Mouse (Mus musculus): ENCODE results near the gene Gm49384.

Gene Gm49384

DNA sequence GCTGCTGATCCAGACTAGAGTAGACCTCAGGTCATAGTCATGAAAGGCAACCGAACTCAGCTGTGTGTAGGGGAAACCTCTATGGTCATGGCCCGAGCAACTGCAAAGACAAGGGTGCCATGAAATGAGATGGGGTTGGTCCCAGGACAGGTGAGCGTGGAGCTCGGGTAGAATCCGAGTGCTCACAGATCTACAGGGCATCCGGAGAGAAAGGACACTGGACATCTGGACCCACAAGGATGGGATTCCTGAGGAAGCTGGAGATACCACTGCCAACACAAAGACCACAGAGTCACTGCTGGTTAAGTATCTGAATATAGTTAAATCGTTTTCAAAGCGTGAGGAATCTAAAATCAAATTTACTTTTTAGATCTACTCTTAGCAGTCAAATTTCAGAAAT lies 3.3 kb upstream of the Gm49384 start:
- no peak for DNase-seq (ENCODE audit: low spot score)

DNA sequence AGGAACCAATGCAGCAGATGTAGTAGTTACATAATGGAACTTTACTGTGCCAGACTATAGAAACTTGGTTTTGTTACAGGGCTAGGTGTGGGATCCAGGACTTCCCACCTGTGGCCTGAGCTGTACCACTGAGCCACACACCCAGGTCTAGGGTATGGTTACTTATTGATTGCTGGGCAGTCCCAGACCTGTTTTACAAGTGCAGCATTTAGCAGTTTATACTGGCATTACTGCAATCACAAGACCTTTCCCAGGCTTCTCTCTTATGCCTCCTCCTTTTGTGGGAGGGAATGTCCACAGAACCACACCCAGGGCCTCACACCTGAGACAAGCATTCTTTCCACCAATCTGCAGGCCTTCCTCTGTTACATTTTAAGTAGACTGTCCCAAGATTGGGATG lies 5.1 kb downstream of the Gm49384 start:
- no peak for DNase-seq (ENCODE audit: low spot score)

DNA sequence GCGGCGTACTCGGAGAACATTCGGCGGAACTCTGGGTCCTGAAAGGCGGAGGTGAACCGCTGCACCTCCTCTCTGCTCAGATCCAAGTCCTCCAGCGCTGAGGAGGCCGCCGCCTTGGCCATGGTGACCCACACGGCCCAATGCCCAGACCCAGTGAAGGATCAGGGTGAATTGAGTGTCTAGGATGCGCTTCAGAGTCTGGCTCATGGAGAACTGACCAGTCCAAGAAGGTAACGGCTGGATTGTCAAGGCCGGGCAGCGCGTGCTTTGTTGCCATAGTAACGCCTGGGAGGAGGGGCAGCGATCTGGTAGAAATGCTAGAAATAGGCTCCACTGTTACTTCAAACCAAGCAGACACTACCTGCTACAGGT lies 5.9 kb downstream of the Gm49384 start, which contains the start of gene Dnaaf2:
Dnaaf2 (minus strand) TSS at position 266 of the 372 bp plus-strand sequence.
- peak; percentile 93 for DNase-seq (ENCODE audit: low spot score)

DNA sequence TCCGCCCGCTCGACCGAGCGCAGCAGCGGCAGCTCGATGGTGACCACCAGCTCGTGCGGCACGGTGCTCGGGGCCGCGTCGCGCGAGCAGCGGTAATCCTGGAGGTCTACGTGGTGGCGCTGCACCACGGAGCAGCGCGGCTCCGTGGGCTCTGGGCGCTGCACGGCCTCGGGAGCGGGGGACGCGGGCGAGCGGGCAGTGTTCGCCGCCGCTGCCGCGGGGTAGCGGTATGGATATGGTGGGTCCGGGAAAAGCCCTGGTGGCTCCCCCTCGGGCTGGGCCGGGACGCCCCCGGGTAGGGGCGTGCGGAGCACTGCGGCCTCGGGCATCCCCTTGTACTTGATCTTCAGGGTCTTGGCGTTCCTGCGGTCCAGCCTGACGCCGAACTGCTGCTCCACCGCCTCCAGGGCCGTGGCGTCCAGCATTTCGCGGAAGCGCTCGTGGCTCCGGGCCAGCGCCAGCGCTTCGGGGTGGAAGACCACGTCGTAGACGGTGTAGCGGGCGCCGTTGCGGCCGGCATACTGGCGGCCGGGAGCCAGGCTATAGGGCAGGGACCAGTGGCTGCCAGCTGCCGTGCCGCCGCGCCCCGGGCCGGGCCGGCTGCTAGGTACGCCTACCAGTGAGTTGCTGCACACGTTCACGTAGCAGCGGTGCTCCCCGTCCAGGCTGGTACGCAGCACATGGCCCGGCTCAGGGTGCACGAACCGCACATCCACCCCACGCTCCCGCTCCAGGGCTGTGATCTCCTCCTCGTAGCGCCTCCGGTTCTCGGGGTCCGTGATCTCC lies 6.5 kb downstream of the Gm49384 start:
- DNase-seq (ENCODE audit: low spot score), result peak; percentile 57

DNA sequence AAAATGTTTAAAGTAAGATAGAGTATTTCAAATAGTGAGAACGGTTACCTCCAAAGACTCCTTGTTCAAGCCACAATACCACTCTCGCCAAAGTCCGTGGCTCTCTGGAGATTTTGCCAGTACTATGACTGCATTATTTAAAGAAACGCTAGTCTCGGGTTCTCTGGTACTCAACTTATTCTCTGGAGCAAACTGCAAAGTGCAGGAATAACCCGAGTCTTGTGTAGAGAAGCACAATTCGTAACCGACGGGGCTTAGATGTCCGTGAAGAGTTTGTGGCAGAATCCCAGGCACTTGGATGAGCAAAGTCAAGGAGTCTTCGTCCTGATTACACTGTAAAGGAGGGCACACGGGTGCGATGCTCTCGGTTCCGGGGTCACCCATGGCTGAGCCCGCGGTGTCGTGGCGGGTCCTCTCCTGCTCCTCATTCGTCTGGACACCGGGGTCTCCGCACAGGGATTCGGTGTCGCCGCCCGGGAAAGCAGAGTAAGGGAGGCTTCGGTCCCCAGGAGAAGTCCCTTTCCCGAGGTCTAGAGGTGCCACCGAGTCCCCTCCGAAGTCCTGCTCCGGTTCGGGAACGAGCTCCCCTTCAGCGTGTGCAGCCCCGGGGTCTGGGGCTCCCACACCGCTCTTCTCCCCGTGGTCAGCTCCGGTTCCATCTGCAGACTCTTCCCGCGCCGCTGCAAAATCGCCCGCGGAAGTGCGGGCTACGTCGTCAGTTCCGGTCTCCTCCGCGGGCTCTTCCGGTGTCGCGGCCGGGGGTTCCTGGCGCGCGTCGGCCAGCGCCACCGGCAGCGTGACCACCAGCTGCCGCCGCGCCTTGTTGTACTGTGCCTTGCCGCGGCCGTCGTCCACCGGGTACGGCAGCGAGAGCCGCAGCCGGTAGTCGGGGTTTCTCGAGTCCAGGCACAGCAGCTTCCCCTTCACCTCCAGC lies 7.4 kb downstream of the Gm49384 start, which contains the start of gene Gm49383:
Gm49383 (minus strand) TSS at position 661 of the 934 bp plus-strand sequence.
- DNase-seq (ENCODE audit: low spot score), result peak; percentile 84

DNA sequence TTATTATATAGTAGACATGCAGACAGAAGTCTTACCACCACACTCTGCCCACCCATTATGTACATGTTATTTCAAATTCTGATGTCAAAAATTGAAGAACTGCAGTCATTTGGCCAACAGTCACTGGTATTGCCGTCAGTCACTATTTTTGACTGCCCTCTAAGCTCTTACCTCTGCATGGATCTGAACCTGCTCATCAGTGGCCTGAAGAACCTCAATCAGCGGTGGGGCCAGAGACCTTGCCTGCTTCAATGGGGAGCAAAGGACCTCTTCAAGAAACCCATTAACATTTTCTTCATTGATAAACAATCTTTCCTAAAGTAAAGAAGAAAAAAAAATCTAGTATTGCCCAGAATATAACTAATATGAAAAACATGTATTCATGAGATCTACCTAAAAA lies 11.4 kb downstream of the Gm49384 start:
- no peak for DNase-seq (ENCODE audit: low spot score)

DNA sequence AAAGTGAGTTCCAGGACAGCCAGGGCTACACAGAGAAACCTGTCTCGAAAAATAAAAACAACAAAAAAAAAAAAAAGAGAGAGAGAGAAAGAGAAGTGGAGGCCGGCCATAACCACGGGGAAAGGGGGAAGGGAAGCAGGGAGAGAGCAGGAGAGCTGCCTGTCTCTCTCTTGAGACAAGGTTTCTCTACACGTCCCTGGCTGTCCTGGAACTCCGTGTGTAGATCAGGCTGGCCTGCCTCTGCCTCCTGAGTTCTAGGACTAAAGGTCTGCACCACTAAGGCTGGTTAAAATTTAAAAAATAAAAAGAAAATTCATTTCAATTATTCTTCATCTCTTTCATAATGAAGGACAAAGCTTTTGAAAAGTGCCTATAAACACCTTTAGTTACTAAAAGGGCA lies 12.7 kb downstream of the Gm49384 start:
- DNase-seq (ENCODE audit: low spot score), result no peak

DNA sequence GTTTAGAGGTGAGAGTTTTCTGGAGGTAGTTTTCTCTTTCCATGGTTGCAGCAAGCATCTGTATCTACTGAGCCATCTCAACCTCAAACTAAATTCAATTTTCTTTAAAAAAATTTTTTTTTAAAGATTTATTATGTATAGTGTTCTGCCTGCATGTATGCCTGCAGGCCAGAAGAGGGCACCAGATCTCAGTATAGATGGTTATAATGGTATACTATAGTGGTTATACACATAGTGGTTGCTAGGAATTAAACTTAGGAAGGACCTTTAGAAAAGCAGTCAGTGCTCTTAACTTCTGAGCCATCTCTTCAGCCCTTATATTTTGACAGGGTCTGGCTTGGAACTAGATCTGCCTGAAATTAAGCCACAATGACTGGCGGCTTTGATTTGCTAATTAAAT lies 13.5 kb downstream of the Gm49384 start:
- no peak for DNase-seq (ENCODE audit: low spot score)

DNA sequence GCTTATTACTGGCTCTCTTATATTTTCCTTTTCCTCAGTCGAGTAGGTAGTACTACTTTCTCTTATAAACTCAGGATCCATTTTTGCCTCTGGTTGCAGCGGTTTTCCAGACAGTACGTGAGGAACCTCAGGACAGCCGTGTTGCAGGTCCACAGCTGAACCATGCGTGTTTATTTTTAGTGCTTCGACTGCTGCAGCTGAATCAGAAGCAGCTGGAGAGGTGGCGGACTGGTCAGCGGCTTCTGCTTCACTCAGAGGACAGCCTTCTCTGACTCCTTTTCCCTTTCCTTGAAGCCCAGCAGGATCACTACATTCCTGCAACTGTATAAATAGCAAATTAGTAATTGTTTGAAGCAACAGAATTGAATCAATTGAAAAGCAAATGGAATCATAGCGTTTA lies 14.0 kb downstream of the Gm49384 start:
- DNase-seq (ENCODE audit: low spot score), result no peak

DNA sequence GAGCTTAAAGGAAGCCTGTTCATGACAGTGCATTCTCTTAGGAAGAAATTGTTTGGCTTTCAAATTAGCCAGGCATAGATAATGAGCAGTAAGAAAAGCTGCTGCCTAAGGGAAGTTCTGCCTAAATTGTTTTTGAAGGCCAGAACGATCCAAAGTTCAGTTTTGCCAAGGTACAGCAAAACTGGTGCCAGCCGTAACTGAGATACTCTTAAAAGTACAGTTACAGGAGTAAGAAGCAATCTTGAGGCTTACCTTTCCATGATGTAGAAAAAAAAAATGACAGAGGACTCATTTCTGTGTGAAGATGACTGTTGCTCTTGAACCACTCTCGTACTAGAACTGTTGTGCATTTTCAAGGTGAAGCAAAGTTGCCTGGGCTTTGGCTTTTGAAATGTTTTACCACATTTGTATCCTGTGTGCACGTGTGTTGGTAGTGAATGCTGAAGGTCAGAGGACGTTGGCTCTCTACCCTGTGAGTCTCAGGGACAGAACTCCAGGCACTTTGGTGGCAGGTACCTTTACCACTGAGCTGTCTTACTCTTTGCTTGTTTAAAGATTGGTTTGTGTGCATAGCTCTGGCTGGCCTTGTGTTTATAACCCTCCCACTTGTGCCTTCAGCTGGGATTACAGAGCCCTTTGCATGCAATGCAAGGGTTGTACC lies 17.1 kb downstream of the Gm49384 start:
- no peak for DNase-seq (ENCODE audit: low spot score)

DNA sequence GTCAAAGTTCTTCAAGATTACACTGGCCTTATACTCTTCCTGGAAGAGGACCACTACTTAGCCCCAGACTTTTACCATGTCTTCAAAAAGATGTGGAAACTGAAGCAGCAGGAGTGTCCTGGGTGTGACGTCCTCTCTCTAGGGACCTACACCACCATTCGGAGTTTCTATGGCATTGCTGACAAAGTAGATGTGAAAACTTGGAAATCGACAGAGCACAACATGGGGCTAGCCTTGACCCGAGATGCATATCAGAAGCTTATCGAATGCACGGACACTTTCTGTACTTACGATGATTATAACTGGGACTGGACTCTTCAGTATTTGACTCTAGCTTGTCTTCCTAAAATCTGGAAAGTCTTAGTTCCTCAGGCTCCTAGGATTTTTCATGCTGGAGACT lies 18.7 kb downstream of the Gm49384 start:
- DNase-seq (ENCODE audit: low spot score), result peak; percentile 3

DNA sequence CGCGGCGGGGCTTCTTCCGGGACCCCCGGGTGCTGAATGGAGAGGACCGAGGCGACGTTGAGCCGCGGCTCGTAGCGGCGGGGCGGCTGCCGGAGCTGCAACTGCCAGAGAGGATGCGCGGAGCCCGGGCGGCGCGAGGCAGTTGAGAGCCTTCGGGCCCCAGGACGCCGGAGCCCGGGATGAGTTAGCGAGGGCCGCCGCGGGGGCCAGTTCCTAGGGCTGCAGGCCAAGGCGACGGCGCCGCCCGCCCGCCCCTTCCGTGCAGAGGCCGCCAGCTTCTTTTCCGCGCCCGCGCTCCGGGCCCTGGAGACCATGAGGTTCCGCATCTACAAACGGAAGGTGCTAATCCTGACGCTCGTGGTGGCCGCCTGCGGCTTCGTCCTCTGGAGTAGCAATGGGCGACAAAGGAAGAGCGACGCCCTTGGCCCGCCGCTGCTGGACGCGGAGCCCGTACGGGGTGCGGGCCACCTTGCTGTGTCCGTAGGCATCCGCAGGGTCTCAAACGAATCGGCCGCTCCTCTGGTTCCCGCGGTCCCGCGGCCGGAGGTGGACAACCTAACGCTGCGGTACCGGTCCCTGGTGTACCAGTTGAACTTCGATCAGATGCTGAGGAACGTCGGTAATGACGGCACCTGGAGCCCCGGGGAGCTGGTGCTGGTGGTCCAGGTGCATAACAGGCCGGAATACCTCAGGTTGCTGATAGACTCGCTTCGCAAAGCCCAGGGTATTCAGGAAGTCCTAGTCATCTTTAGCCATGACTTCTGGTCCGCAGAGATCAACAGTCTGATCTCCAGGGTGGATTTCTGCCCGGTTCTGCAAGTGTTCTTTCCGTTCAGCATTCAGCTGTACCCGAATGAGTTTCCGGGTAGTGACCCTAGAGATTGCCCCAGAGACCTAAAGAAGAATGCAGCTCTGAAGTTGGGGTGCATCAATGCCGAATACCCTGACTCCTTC lies 19.4 kb downstream of the Gm49384 start:
- peak; percentile 47 for DNase-seq (ENCODE audit: low spot score)

DNA sequence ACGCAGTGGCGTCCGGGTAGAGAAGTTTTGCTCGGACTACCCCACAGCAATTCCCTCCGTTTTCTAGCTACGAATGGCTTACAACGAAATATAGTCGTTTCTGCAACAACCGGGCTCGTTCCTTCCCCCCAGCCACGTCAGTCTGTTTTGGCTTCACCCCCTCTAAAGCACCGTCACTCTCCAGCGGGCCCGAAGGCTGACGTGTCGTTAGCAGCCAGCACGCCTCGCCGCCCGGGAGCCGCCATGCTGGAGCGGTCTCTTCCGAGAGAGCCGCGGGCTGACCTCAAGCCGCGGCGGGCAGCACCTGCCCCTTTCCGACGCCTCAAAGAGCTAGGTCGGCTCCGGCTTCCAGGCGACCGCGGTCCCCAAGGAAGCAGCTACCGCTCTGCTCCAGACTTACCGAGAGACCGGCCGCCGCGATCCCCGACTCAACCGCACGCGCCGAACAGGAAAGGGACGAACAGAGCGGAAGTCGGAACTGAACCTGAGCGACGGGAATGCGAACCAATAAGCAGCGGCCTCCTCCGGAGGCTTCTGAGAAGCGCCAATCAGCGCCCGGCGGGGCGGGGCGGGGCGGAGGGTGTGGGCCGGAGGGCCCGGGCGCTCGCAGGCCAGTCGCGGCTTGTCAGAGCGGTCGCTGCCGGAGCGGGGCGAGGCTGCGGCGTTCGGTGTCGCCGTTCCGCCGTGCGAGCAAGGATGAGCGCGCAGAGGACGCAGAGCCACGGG lies 20.3 kb downstream of the Gm49384 start, which contains the start of the genes Rpl36al and Mgat2:
Rpl36al (minus strand) TSS at position 501 of the 726 bp plus-strand sequence.
Mgat2 (plus strand) TSS at position 575 of the 726 bp plus-strand sequence.
- peak; percentile 96 for DNase-seq (ENCODE audit: low spot score)

DNA sequence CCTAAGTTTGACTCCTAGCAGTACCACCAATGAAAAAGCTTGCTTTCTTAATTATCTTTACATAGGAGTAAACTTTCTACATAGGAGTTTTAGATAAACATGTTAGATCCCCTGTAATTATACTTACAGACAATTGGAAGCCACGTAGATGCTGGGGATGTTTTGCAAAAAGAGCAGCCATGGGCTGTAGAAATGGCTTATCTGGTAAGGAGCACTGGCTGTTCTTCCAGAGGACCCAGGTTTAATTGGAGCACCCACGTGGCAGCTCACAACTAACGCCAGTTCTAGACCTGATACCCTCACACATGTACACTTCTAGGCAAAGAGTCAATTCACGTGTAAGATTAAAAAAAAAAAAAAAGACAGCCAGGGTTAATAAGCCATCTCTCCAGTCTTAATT lies 22.3 kb downstream of the Gm49384 start:
- peak; percentile 1 for DNase-seq (ENCODE audit: low spot score)

DNA sequence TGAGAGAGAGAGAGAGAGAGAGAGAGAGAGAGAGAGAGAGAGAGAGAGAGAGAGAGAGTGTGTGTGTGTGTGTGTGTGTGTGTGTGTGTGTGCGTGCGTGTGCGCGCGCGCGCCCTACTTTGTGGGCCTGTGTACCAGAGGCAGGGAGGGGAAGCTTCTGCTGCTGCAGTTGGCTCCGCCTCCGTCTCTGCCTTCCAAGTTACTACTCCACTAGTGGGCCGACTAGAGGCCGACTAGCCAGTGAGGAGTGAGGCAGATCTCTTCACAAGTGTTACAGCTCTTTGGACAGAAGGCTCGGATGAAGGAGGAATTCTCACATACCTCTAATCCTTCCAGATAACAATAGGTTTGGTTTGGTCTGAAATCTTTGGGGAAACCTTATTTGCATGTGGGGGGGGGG lies 24.7 kb downstream of the Gm49384 start:
- DNase-seq (ENCODE audit: low spot score), result peak; percentile 3

DNA sequence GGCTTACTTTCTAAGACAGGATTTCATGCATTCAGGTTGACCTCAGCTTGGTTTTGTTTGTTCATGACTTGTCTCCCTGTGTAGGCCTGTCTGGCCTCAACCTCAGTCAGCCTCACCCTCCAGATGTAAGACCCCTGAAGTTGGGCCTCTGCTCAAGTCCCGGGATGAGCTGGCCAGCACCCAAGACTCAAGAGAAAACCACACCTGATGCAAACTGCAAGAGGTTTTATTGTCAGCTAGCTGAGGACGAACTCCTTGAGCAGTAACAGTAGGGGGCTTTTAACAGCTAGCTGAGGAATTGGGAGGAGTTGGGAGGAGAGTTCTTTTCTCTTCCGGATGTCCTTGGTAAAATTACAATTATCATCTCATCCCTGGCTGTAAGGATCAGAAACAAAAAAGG lies 26.5 kb downstream of the Gm49384 start:
- peak; percentile 2 for DNase-seq (ENCODE audit: low spot score)

DNA sequence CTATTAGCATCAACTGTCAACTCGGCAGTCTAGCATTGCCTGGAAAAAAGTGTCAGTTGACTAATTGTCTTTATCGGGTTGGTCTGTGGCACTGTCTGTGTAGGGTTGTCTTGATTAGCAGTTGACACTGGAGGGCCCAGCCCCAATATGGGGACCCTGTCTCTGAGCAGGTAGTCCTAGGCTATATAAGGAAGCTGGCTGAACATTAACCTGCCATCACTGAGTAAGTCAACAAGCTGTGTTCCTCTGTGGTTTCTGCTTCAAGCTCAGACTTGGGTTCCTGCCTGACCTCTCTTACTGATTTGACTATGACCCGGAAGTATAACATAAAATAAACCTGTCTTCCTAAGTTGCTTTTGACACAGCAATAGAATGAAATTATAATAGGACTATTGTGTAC lies 28.1 kb downstream of the Gm49384 start:
- DNase-seq (ENCODE audit: low spot score), result no peak

DNA sequence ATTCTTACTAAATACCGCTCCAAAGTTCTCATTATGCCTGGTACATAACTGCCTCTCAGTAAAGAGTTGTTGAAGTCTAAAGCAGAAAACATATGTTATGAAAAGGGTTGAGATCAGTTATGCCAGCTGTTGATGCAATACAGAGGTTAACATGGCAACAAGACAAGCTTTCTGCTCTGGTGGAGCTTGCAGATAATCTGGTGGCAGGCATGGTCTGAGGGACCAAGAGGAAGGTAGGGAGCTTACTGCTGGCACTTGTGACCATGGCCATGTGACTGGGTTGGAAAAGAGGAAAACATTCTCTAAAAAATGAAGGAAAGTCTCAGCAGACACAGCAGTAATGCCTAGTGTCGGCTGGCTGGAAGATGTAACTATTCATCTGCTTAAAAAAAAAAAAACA lies 32.8 kb downstream of the Gm49384 start:
- no peak for DNase-seq (ENCODE audit: low spot score)

DNA sequence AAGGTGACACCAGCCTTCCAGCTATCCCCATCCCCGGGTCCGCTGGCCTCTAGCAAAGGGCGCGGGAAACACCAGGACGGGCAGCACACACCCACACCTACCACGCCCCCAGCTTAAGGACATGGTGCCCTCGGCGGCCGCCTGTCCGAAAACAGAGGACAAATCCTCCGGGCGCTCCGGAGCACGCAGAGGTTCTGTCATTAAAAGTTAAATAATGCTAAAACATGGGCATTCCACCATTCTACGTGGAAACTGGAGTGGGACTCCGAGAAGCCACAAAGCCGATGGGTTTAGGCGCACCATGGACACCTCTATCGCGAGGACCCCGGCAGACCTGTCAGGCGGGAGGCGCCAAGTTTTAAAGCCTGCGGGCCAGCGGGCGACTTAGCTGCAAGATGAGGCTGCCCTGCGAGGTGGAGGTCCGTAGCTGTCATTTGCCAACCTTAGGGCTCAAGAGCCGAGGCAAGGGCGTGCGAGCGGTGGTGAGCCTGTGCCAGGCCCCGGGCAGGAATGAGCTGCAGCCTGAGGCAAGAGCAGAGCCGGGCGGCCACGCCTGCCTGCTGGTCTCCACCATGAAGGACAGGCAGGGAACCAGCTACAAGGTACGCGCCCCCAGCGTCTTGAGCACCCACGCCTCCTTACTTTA lies 35.5 kb downstream of the Gm49384 start, which contains the start of gene Lrr1:
Lrr1 (plus strand) TSS at position 354 of the 646 bp plus-strand sequence.
- DNase-seq (ENCODE audit: low spot score), result peak; percentile 91

All from embryo, embryonic 10 days (tissue).